Mouse (Mus musculus) liver, postnatal 0 days (tissue): ENCODE measurements around the gene Gps1. TPM values are rescaled to one million over a fixed set of nuclear protein-coding genes. Genes with fewer than 3 reads are reported as not detected.

ENCODE experiments used
- ATAC-seq: fragments of 200-750 bp; cut with Nextera tagmentation; 2 replicates; pipeline ENCODE4 v1.8.0; 2017; ENCODE audit warnings: mild to moderate bottlenecking, moderate library complexity
- DNase-seq: peaks from one replicate; pipeline ENCODE4 v3.0.0-alpha.2; 2016
- H3K27ac ChIP-seq: fragments of 300-500 bp; sonication (generic); 2 replicates; pipeline ENCODE4 v1.5.1; 2014; ENCODE audit warnings: antibody characterized with exemption, moderate library complexity, mild to moderate bottlenecking, low read depth
- H3K27me3 ChIP-seq: fragments of 300-500 bp; sonication (generic); 2 replicates; pipeline ENCODE4 v1.6.1; 2014; ENCODE audit warnings: low read length, control low read depth, mixed read lengths; ENCODE audit not compliant: insufficient read depth
- H3K36me3 ChIP-seq: fragments of 300-500 bp; sonication (generic); replicated peaks from 2 replicates; pipeline ENCODE4 v1.6.1; 2014; ENCODE audit warnings: mild to moderate bottlenecking, control low read depth, low read length, moderate library complexity, mixed read lengths; ENCODE audit not compliant: insufficient read depth
- H3K4me1 ChIP-seq: fragments of 300-500 bp; sonication (generic); 2 replicates; pipeline ENCODE4 v1.6.1; 2014; ENCODE audit warnings: antibody characterized with exemption, mild to moderate bottlenecking, control low read depth; ENCODE audit not compliant: insufficient read depth
- H3K4me2 ChIP-seq: fragments of 300-500 bp; sonication (generic); 2 replicates; pipeline ENCODE4 v1.6.1; 2014; ENCODE audit warnings: low read depth, mild to moderate bottlenecking, low read length, moderate library complexity, mixed read lengths
- H3K4me3 ChIP-seq: fragments of 300-500 bp; sonication (generic); 2 replicates; pipeline ENCODE4 v1.5.1; 2014; ENCODE audit warnings: low read depth, low read length
- H3K9ac ChIP-seq: fragments of 300-500 bp; sonication (generic); replicated peaks from 2 replicates; pipeline ENCODE4 v1.6.1; 2014; ENCODE audit warnings: mild to moderate bottlenecking, moderate library complexity
- H3K9me3 ChIP-seq: fragments of 300-500 bp; sonication (generic); 2 replicates; pipeline ENCODE4 v1.6.1; 2016; ENCODE audit warnings: mild to moderate bottlenecking, control low read depth, low read length, mixed read lengths
- CTCF ChIP-seq: sonication (generic); IDR thresholded peaks from 2 replicates; pipeline ENCODE4 v1.5.1; 2016; ENCODE audit warnings: antibody characterized with exemption, low read depth
- EP300 ChIP-seq: IDR thresholded peaks from 2 replicates; pipeline ENCODE4 v1.6.1; 2016; ENCODE audit warnings: antibody characterized with exemption, low read depth, mild to moderate bottlenecking
- WGBS: fragments of 180-500 bp; shearing (Covaris S2); extraction: QIAGEN DNeasy Blood & Tissue Kit; methylation state at CpG from one replicate; pipeline ENCODE4 v1.1.7; 2014; ENCODE audit not compliant: insufficient replicate concordance; 5-methylcytosine and 5-hydroxymethylcytosine counted together
- polyA plus RNA-seq: library from polyadenylated mRNA; unstranded; fragments of >200 nt; fragmentation: Nextera tagmentation; extraction: Ambion mirVana; gene quantifications from 2 replicates; pipeline ENCODE4 v1.2.1, GENCODE M21; 2015

Gene Gps1
- polyA plus RNA-seq, 1 experiment from 2014 or later: 50.8 TPM

DNA sequence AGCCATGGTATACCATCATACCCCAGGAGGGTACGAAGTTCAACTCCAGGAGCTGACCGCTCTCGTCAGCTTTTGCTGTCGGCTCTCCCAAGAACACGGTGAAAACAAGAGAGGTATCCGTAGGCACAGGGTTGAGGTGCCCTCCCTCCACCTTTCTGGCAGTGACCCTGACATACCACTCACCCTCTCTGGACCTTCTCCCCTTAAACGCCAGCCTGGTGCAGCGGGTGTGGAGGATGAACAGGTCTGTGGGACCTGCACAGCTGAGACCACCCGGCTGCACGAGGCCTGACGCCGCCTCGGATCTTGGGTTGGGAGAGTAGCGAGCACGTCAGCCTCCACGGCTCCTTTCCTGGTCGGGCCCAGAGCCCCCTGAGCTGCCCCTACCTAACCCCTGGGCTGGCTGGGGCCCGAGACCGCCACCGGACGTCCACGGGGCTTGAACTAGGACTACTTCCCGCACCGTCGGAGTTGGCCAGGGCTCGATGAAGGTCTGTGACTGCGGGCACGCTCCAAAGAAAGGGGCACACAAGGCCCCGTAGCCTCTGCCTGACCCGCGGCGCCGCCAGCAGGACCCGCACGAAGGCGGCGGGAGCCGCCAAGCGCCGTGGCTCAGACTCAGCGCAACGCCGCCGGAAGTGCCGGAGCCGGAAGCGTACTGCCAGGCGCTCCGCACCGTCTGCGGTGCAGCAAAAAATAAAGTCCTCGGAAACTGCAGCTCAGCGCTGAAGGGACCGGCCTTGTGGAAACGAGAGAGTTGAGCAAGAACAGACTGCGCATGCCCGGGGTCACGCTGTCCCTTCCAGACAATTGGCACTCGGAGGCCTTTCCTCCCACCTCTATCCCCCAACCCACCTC, 11.9 kb downstream of the Gps1 start, which contains the start of gene Dus1l:
TSS of gene Dus1l (minus strand) at position 648 of the 858 bp plus-strand sequence.
- Histone ChIP-seq H3K36me3 (peaks cover 33% of the 10 kb centered on the region), H3K4me2 (peak within 1 kb of the TSS; percentile 97), H3K4me1 (peaks cover 13% of the 10 kb centered on the region), H3K9ac (peak within 1 kb of the TSS; percentile 99), H3K27me3 (no peaks in the 10 kb centered on the region), H3K27ac (peak within 1 kb of the TSS; percentile 73), H3K9me3 (no peaks in the 10 kb centered on the region), H3K4me3 (peak within 1 kb of the TSS; percentile 97)
- DNase-seq (peak; percentile 97), ATAC-seq (peak; percentile 88)
- TF ChIP-seq EP300 (peak; percentile 63; the same call in 1 of the 2 replicates), CTCF (no peak)
- WGBS: 1% methylated on average over 59 of the region's 59 CpGs

DNA sequence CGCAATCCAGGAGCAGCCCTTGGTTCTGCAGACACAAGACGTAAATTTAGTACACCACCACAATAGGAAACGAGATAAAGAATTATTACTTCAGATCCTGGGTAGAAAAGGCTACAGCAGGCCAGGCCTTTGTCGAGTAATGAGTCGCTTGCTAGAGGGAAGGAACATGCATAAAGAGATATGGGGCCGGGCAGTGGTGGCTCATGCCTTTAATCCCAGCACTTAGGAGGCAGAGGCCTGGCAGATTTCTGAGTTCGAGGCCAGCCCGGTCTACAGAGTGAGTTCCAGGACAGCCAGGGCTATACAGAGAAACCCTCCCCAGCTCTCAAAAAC, 12.5 kb downstream of the Gps1 start:
- peak overlapping the region; percentile 97 for H3K4me2 ChIP-seq
- DNase-seq (no peak), ATAC-seq (peak; percentile 16)
- peaks cover 27% of the 10 kb centered on the region for H3K36me3 ChIP-seq
- no peaks in the 10 kb centered on the region for H3K9me3 ChIP-seq
- peak overlapping the region; percentile 99 for H3K9ac ChIP-seq
- no peaks in the 10 kb centered on the region for H3K27me3 ChIP-seq
- 29% methylated on average over 8 of the region's 8 CpGs for WGBS
- H3K4me1 ChIP-seq: peaks cover 13% of the 10 kb centered on the region
- peak overlapping the region; percentile 97 for H3K4me3 ChIP-seq
- TF ChIP-seq EP300 (no peak), CTCF (no peak)
- peak overlapping the region; percentile 73 for H3K27ac ChIP-seq

DNA sequence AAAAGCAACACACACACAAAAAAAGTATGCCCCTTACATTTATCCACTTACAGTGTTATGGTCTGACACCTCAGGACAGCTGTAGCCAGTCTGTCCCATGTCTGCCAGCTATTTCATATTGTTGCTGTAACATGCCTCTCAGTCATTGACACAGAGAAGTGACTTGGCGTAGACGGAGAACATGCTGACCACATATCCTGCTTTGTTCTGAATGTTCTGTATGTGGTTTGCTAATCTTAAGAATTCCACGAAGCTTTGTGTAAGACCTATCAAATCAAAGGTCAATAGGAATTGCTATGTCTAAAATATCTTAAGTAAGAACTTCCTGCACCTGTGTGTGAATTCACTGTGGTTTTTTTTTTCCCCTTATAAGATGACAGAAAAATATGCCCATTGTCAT, 14.2 kb downstream of the Gps1 start:
- no peak for TF ChIP-seq EP300
- TF ChIP-seq CTCF: no peak
- peaks cover 13% of the 10 kb centered on the region for H3K4me1 ChIP-seq
- H3K27me3 ChIP-seq: no peaks in the 10 kb centered on the region
- peaks cover 11% of the 10 kb centered on the region for H3K36me3 ChIP-seq
- DNase-seq: no peak
- no peak overlapping the region for H3K27ac ChIP-seq
- H3K9me3 ChIP-seq: no peaks in the 10 kb centered on the region
- H3K9ac ChIP-seq: no peak overlapping the region
- 39% methylated on average over 3 of the region's 3 CpGs for WGBS
- no peak for ATAC-seq
- no peak overlapping the region for H3K4me2 ChIP-seq
- H3K4me3 ChIP-seq: no peak overlapping the region

DNA sequence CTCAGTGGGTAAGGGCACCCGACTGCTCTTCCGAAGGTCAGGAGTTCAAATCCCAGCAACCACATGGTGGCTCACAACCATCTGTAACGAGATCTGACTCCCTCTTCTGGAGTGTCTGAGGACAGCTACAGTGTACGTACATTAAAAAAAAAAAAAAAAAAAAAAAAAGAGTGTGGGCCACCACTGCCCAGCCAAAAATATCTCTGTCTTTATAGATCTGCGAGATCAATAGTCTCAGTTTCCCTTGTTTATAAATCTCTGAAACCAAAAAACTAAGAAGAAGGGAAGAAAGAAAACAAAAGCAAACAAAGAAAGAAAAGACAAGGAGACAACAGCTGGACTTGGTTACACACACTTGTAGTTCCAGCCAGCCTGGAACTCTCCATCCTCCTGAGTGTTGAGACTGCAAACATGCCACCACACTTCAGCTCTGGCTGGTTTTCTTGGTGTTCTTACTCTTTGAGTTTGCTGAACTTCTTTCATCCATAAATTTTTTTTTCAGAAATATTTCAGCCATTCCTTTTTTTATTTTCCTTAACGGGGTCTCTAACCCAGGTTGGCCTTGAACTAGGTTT, 15.3 kb downstream of the Gps1 start:
- whole genome bisulfite sequencing: 49% methylated on average over 6 of the region's 6 CpGs
- Histone ChIP-seq H3K4me3 (no peak overlapping the region), H3K4me2 (no peak overlapping the region), H3K9me3 (no peaks in the 10 kb centered on the region), H3K9ac (no peak overlapping the region), H3K4me1 (peaks cover 13% of the 10 kb centered on the region), H3K36me3 (no peaks in the 10 kb centered on the region), H3K27ac (no peak overlapping the region), H3K27me3 (no peaks in the 10 kb centered on the region)
- ATAC-seq (no peak), DNase-seq (no peak)
- no peak for TF ChIP-seq EP300
- no peak for TF ChIP-seq CTCF

DNA sequence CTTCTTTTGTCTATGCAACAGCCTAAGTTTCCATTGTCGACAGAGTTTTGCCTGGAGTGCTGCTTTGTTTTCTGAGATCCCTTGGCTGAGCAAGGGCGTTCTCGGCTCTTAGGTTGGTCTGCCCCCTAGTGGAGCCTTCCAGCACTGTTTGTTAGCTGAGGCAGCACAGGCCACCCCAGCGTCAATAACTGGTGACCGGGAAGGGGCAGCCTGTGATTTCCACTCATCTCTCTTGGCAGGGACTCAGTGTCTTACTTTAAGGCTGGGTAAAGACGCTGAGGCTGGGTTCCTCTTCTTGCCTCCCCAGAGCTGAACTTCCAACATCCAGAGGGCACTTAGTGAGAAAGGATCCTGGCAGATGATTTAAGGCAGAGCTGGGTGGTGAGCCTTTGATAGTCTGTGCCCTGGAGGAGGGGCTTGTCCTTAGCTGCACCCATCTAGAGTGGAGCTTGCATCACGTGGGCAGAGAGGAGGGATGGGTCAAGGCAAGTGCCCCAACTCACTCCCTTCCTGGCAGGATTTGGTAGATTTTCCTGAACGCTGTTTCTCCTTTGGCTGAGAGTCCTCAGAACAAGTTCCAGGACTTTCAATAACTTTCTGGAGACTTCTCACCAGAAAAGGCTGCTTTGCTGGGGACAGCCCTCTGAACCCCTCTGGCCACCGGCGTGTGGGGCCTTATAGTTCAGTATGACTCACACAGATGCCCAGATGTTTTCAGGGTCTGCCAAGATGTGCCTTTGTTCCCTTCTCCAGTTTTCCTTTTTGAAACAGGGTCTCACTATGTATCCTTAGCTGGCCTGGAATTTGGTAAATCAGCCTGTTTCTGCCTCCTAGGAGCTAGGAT, 16.2 kb downstream of the Gps1 start:
- 15% methylated on average over 10 of the region's 10 CpGs for WGBS
- H3K27me3 ChIP-seq: no peaks in the 10 kb centered on the region
- DNase-seq: peak; percentile 88
- H3K9me3 ChIP-seq: no peaks in the 10 kb centered on the region
- H3K4me2 ChIP-seq: peak overlapping the region; percentile 28
- peak; percentile 94 for TF ChIP-seq CTCF
- no peak for TF ChIP-seq EP300
- no peaks in the 10 kb centered on the region for H3K36me3 ChIP-seq
- ATAC-seq: peak; percentile 59
- H3K4me1 ChIP-seq: peaks cover 7% of the 10 kb centered on the region
- no peak overlapping the region for H3K4me3 ChIP-seq
- H3K27ac ChIP-seq: no peak overlapping the region
- no peak overlapping the region; the same call in 1 of the 2 replicates for H3K9ac ChIP-seq

DNA sequence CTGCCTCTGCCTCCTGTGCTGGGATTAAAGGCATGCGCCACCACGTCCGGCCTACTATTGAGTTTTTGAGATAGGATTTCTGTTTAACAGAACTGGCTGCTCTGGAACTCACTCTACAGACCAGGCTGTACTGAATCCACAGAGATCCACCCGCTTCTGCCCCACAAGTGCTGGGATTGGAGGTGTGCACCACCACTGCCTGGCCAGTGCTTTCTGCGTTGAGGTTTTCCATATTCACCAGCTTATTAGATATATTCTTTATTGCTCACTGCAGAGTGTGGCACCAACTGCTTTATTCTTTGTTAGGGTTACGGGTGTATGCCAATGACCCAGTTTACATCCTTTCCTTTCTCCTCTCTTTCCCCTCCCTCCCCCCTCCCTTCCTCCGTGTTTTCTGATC, 20.2 kb downstream of the Gps1 start:
- Histone ChIP-seq H3K27ac (no peak overlapping the region), H3K9ac (no peak overlapping the region), H3K4me1 (peaks cover 3% of the 10 kb centered on the region; the same call in 1 of the 2 replicates), H3K27me3 (no peaks in the 10 kb centered on the region), H3K36me3 (peaks cover 31% of the 10 kb centered on the region), H3K4me3 (no peak overlapping the region), H3K9me3 (no peaks in the 10 kb centered on the region), H3K4me2 (no peak overlapping the region)
- ATAC-seq (no peak), DNase-seq (no peak)
- TF ChIP-seq CTCF: no peak
- TF ChIP-seq EP300: no peak
- 77% methylated on average over 7 of the region's 7 CpGs for WGBS
